Mouse (Mus musculus) testis, adult 2 months (tissue): ENCODE data around the gene Ltk. TPM values are rescaled to one million over a fixed set of nuclear protein-coding genes. Genes with fewer than 3 reads are reported as not detected.

Source experiments
- H3K27ac ChIP-seq: fragments of 200-500 bp; 2 replicates; pipeline ENCODE4 v1.5.1; 2012; ENCODE audit warnings: low read depth, low read length; ENCODE audit not compliant: control insufficient read depth, insufficient read depth
- H3K27me3 ChIP-seq: fragments of 200-500 bp; 2 replicates; pipeline ENCODE4 v1.6.1; 2012; ENCODE audit warnings: mild to moderate bottlenecking, low read length, moderate library complexity; ENCODE audit not compliant: control insufficient read depth, insufficient read depth
- H3K36me3 ChIP-seq: fragments of 200-500 bp; 2 replicates; pipeline ENCODE4 v1.6.1; 2012; ENCODE audit warnings: mild to moderate bottlenecking, low read length; ENCODE audit not compliant: control insufficient read depth, insufficient read depth
- H3K4me1 ChIP-seq: fragments of 200-500 bp; 2 replicates; pipeline ENCODE4 v1.6.1; 2012; ENCODE audit warnings: low read length; ENCODE audit not compliant: control insufficient read depth, insufficient read depth
- H3K4me3 ChIP-seq: fragments of 200-500 bp; 2 replicates; pipeline ENCODE4 v1.5.1; 2012; ENCODE audit warnings: low read depth, mild to moderate bottlenecking, low read length, moderate library complexity, mixed read lengths; ENCODE audit not compliant: control insufficient read depth
- CTCF ChIP-seq: fragments of 200-500 bp; IDR thresholded peaks from 2 replicates; pipeline ENCODE4 v1.5.1; 2012; ENCODE audit warnings: low read depth, mild to moderate bottlenecking, inconsistent platforms, low read length, moderate library complexity; ENCODE audit not compliant: control insufficient read depth, insufficient read depth, insufficient replicate concordance
- POLR2A ChIP-seq: fragments of 200-500 bp; IDR thresholded peaks from 2 replicates; pipeline ENCODE4 v1.6.1; 2012; ENCODE audit warnings: low read depth, mild to moderate bottlenecking, inconsistent platforms, low read length, moderate library complexity; ENCODE audit not compliant: control insufficient read depth
- polyA plus RNA-seq: library from polyadenylated mRNA; depleted of rRNA; stranded (reverse); fragments of >200 nt; gene quantifications from 2 replicates; pipeline ENCODE4 v1.2.3, GENCODE M21; 2012

Gene Ltk
- polyA plus RNA-seq, 1 experiment = 2.2 TPM

- Histone ChIP-seq H3K4me1 (peaks cover 14% of the 10 kb centered on the region), H3K36me3 (no peaks in the 10 kb centered on the region), H3K27me3 (peaks cover 2% of the 10 kb centered on the region), H3K4me3 (no peak overlapping the region), H3K27ac (peak overlapping the region; percentile 30; the same call in 1 of the 2 replicates)
- TF ChIP-seq POLR2A (no peak), CTCF (no peak)
Observed at GRCm38 (mm10) chr2:119802767-119803617, 42.8 kb upstream of the Ltk start.

- TF ChIP-seq POLR2A (no peak), CTCF (no peak)
- Histone ChIP-seq H3K36me3 (no peaks in the 10 kb centered on the region), H3K27me3 (peaks cover 2% of the 10 kb centered on the region), H3K4me3 (no peak overlapping the region), H3K4me1 (peaks cover 14% of the 10 kb centered on the region), H3K27ac (no peak overlapping the region)
Observed at GRCm38 (mm10) chr2:119800876-119801846, 40.9 kb upstream of the Ltk start.

GRCm38 (mm10) chr2:119799961-119800550 is 39.8 kb upstream of the Ltk start:
- Histone ChIP-seq H3K27ac (peak overlapping the region; percentile 66), H3K36me3 (no peaks in the 10 kb centered on the region), H3K4me3 (peak overlapping the region; percentile 73), H3K4me1 (peaks cover 14% of the 10 kb centered on the region), H3K27me3 (peaks cover 2% of the 10 kb centered on the region)
- TF ChIP-seq CTCF (no peak), POLR2A (0 out of 2 replicates have a peak, but pooled peaks have one; percentile 20)

- Histone ChIP-seq H3K36me3 (no peaks in the 10 kb centered on the region), H3K27ac (peak overlapping the region; percentile 66), H3K4me3 (peak overlapping the region; percentile 76), H3K4me1 (peaks cover 14% of the 10 kb centered on the region), H3K27me3 (peaks cover 2% of the 10 kb centered on the region)
- TF ChIP-seq CTCF = no peak
Observed at GRCm38 (mm10) chr2:119799181-119799960, 39.1 kb upstream of the Ltk start.

- Histone ChIP-seq H3K27ac (no peak overlapping the region), H3K36me3 (no peaks in the 10 kb centered on the region), H3K4me1 (peaks cover 14% of the 10 kb centered on the region), H3K4me3 (no peak overlapping the region; the same call in 1 of the 2 replicates), H3K27me3 (peaks cover 2% of the 10 kb centered on the region)
- TF ChIP-seq POLR2A (no peak), CTCF (no peak; the same call in 1 of the 2 replicates)
Observed at GRCm38 (mm10) chr2:119798246-119798927, 38.2 kb upstream of the Ltk start.

- no peak within 1 kb of the TSS; the same call in 1 of the 2 replicates for H3K4me3 ChIP-seq
- TF ChIP-seq CTCF (no peak), POLR2A (no peak)
- H3K27me3 ChIP-seq = peaks cover 2% of the 10 kb centered on the region
- peaks cover 14% of the 10 kb centered on the region for H3K4me1 ChIP-seq
- H3K36me3 ChIP-seq = no peaks in the 10 kb centered on the region
- no peak within 1 kb of the TSS for H3K27ac ChIP-seq
Observed at GRCm38 (mm10) chr2:119797279-119797783, 37.1 kb upstream of the Ltk start, which contains the start of gene Tyro3. Tyro3 (plus strand) TSS chr2:119797733.
